Mouse (Mus musculus) yolk sac, embryonic 10.5 days (tissue): ENCODE measurements at regions not wholly inside any gene's neighbourhood (a gene's known extent, or its start where the extent isn't known, plus 50 kb on each side); places are given as distances from the start of the nearest gene placed in this dataset.

Experiments
- DNase-seq: peaks from one replicate; pipeline ENCODE4 v3.0.0-alpha.2; 2017; ENCODE audit warnings: low spot score

DNA sequence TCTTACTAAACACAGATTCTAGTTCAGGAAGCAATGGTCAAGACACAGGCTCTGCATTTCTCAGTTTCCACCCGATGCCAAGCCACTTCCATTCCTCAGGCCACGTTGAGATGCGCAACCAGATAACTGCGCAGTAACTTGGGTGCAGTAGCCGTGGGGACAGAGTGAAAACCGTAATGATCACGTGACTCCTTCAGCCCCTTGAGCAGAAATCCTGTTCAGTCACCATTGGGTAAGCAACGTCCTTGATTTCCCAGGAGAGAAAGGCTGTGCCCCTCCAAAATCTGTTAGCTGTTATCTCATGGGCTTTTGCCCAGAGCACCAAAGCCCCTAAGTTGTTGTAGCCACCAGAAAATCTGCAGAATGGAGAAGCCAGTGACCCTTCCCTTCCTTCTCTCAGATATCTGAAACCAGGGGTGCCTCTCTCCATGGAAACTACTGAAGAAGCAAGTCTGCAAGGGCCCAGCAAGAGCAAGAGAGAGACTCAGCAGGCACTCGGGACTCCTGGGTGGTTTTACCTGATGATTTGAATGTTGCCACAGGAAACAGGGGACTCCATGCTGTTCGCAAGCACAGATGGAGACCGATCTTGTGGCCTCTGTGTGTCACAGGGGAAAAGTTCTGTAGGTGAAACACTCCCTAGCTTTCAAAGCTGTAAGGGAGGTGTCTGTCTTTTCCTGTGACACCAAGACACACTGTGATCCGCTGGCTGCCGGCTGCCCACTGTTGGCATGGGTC is 126.7 kb downstream of the Lmo4 start:
- DNase-seq: no peak

DNA sequence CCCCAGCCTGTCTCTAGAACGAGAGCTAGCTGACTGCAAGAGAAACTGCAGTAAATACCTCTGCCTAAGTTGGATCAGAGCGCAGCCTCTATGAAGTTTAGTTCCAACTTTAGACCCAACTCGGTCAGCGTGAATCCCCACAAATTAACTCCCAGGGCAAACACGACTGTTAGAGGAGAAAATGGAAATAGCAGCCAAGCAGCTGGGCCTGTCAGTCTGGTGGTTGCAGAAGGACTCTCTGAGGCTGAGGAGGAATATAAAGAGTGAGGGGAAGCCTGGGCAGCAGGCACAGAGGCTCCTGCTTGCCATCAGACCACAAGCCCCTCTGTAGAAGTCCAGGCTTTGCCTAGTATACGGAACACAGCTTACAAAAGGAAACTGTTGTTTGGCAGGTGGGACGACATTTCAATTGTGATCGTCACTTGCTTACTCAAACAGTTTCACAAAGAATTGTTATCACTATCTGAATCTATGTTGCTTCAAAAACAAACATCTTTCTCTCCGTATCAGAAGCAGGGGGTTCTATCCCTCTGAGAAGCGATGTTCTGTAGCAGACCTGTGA is 135.0 kb downstream of the Lmo4 start:
- no peak for DNase-seq

DNA sequence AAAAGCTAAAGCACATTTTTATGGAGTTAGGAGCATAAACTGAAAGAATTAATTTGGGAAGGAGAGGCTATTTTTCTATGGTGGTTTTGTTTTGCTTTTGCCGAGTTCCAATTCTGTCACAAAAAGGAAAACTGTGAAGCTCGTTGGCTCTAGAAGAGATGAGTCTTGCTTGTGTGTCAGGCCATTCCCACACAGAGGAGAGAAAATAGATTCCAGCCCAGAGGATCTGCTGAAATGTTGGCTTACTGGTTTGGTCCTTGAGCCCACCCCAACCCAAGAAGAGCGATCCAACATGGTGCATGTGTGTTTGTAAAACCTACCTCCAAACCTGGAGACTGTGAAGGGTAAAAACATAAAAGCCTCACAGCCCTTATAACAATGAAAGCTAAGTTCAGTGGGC is 138.0 kb downstream of the Lmo4 start:
- DNase-seq: no peak

DNA sequence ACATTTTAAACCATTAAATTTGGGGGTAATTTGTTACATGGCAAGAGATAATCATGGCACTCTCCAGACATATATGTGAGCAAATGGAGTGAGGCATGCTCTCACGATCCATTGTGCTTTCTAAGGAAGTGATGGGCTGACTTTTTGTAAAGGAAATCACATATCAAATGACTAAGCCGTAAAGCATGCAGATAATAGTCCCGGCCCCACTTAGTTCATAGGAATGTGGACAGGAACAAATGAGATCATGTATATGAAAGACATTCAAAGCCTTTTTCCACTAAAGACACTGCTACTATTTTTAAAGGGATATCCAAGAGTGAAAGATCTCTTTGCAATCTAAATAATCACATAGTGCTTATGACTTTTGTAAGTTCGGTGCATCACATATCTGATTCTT is 146.9 kb downstream of the Lmo4 start:
- no peak for DNase-seq

DNA sequence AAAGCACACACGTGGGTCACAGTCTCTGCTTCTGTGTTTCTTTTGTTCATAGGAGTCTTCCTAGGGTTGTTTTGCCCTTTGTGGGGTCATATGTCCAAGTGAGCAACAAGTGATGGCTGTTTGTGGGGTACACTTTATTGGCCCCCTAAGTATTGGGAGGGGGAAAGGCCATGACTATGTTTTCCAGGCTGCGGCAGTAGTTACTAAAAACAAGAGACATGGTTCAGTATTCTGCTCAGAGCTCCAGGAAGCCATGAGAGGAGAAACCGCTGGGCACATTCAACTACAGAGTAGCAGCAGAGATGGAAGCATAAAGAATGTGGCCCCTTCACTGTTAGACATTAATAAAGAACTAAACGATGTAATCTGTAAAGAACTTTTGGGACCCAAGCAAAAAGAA is 154.7 kb downstream of the Lmo4 start:
- no peak for DNase-seq

DNA sequence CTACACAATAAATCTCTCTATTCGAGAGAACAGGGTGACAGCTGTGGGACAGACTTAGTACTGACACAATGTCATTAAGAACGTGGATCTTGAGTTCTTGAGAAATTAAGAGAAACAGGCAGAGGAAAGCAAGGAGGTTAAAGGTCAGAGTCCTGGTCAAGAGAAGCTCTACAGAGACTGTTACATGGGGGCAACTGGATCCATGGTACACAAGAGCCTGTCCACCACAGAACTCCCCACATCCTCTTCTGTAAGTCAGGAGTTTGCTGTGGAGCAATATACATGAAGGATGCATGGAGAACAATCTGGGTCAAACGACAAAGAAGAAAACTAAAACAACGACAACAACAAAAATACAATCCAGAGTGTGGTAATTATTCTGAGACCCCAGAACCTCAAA is 155.8 kb downstream of the Lmo4 start:
- DNase-seq: no peak

DNA sequence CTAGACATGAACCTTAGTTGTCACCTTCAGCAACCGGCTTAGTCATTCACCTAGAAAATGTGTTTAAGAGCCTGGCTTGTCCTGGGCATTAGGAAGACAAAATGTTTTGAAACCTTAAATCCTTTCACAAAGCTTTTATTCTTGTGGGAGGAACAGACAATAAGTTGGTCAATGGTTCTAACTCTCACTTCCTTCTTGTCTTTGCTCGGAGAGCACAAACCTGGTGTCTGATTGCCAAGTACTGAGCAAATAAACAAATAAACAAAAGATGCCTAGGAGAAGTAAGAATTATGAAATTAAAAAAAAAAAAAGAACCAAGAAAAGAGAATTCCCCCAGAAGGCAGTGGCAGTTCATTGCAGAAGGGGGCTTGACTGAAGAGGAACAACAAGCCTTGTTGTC is 160.7 kb downstream of the Lmo4 start:
- no peak for DNase-seq

DNA sequence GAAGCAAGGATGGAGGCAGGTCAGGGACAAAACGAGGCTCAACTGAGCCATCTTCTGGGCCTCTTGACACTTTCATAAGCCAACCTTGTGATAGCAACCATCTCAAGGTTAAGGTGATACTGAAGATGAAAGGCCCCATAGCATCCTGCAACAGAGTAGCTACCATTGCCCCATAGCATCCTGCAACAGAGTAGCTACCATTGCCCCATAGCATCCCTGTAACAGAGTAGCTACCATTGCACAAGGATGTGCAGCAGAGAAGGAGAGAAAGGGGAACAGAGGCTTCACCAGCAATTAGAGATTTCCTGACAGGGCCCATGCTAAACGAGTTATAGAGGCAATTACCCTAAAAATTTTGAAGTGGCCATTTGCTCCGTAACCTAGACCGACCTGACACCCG is 163.2 kb downstream of the Lmo4 start:
- DNase-seq: no peak

DNA sequence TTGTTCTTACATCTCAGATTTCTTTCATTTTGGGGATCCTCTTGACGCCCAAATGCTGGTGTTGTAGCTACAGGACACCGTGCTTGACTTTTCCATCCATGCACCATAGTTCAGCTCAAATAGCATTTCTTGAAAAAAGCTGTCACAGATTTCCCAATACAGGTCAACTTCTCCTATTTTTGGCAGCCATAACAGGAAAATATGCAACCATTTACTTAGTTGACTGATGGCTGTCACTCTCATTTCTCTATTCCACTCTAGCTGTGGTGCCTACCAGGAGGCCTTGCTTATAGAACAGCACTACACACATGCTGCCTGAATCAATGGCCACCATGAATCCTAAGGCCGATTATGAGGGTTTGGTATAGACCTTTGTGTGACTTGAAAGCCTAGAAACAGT is 165.5 kb downstream of the Lmo4 start:
- no peak for DNase-seq

DNA sequence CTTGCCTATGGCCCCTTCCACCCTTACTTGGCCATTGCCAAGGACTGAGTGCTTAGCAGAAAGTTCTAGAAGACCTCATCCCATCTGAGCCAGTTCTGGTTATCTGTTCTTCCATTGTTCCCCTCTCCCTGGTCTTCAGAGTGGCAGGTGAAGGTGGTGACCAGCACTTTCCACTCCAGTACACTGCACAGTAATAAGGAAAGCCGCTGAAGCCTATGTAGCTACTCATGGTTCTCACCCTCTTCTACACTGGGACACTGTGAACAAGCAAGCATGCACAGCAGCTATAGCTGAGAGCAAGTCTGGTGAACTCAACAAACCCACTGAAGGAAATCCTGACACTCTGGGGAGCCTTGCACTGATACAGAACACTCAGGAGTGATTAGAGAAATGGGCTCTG is 175.4 kb downstream of the Lmo4 start:
- DNase-seq: no peak

DNA sequence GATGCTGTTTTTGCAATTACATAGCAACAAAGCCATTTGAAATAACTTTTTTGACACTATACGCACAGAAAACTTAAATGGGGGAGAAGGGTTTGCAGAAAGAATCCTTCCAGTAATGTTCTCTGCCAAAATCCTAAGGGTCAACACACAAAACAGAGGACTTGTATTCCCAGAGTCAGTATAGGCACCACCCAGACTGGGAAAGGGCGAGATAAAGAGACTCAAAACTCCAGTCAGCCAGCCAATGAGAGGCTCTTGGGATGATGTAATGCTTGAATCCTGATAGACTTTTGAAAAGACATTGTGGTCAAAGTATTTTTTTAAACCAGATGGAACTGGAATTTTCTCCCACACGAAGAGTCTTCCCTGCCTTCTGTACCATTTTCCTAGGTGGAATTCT is 175.9 kb downstream of the Lmo4 start:
- no peak for DNase-seq

DNA sequence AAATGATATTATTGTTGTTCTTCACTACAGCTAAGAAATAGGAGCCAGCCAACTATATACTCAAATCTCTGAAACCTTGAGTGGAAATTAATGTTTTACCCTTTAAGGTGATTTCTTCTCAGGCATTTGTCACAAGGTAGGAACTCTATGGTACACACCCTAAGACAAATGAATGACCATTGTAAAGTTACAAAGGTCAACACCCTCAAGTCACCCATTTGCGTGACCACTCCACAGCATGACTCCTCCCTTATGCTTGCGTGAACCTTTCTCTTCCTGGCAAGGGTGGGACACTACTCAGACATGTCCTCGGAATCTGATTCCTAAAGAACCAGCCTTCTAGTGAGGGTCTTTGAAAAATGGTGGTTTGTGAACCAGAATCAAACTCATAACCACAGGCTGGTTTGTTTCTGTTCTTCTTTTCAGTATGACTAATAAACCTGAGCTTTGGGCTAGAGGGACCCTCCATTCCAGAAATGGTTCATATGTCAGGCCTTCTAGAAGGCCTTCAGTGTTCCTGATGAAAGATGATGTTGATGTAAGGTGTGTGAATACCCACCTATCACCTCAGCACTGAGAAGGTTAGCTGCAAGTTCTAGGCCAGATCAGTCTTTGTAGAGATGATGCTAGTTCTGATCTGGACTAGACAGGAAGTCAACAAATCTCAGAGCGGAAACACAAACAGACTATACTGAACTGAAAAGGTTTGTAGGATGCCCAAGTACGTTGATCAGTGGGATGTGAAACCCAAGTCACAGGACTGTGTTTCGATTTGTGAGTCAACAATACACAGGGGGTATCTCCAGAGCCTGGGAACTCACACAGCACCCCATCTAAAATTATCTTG is 177.7 kb downstream of the Lmo4 start:
- DNase-seq: no peak

DNA sequence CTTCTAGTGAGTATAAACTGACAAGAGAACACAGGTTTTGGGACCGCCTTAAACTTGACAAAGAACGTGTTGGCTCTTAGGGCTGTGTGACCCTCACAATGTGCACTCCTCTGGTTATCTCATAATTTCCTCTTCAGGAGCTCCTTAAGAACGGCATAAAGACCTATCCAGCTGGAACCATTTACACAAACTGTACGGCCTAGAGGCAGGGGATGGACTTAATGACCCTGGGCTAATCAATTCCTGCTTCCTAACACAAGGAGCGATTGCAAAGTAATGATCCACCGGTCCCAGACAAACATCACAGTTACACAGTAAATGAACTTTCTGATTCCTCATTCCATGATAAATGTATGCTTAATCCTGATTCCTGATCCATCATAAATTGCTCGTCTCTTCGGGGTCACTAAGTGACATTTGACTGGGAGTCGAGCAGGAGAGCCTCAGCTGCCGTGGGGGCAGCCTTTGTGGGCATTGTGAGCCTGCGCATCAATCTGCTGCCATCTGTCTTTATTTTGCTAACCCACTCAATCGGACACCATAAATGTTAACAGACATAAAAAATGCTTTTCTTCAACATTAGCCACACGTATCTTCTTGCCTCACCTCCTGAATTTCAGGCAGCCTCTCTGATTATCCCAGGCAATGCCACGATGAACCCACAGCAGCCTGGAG is 179.4 kb downstream of the Lmo4 start:
- DNase-seq: no peak

DNA sequence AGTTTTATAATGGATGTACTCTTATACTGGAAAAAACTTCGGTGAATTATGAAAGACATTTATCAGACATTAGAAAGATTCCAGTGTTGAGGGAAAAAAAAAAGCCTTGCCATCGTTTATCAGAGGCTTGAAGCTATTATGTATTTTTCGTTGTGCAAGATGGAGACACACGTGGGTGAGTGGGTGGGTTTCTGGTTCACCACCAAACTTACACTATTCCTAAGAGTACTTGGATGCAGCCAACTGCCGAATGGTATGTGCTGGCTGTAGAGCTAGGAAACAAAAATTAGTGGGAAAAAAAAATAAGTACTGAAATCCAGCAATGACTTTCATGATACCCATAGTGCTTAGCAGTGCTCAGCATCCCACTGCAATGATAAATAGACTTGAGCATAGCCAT is 180.8 kb downstream of the Lmo4 start:
- DNase-seq: no peak

DNA sequence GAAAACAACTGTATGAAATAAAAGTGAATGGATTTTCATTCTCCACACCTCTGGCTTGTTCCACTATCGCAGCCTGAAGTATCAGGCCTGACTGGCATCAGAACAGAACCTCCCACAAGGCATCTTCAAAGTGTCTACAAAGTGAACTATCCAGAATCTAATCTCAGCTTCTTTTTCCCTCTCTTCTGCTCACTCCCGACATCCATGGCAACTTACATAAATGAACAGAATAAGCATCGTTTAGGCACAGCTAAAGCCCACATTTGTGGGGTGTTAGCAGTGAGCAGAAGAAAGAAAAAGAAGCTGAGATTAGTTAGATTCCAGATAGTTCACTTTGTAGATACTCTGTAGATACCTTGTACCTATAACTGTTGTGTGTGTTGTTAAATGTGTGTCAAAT is 182.0 kb downstream of the Lmo4 start:
- no peak for DNase-seq

DNA sequence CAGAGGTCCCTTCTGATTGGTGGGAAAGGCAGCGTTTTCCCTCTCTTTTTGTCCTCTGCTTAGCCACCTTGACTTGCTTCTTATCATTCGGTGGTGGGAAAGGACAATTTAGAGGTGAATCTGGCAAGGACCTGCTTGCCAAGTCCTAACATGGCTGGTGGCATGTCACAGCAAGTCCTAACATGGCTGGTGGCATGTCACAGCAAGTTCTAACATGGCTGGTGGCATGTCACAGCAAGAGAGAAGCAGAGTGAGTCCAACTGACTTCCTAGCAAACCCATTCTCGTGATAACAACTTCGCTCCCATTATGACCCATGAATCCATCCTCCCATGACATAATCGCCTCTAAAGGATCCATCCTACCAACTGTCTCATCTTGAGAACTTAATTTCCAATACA is 183.1 kb downstream of the Lmo4 start:
- no peak for DNase-seq

DNA sequence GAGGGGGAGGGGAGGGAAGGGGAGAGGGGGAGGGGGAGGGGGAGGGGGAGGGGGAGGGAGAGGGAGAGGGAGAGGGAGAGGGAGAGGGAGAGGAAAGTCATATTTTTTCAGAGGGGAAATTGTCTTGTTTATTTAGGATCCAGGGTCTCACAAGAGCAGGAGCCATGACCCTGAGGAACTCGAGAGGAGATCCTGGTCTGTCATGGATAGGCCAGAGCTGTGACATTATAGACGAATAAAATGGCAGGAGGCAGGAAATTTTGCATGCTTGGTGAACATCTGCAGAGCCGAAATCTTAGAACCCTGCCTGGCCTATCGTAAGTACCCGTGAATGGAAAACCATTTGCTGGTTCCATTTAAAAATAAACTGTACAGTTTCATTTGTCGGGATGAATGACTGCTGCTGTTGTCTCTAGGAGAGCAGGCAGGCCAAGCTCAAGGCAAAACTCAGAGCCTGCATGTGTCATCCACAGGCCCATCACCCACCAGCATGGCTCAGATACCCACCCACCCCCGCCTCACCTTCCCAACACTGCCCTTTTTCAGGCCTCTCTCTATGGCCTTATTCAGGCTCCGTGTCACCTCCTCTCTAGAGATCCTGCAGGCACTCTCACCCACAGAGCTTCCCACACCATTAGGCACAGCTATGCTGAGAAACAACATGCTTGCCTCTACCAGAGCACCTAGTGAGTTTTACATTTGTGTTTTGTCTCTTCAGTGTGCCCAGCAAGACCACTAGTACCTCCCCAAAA is 184.7 kb downstream of the Lmo4 start:
- DNase-seq: no peak

DNA sequence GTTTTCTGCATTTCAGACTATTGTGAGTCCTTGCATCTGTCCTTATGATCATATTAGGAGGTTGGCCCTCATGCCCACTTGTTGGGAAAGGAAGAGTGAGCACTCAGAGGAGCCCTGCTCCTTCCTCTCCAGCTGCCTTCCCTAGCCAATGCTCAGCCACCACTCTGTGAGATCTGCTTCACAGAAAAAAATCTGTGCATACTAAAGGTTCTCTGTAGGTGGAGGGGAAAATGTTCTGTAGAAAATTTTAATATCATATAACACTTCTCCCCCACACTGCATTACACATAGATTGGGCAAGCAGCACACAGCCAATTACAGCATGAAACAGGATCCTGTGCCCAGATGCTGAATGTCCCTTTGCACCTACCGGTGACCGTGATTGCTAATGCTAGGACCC is 185.7 kb downstream of the Lmo4 start:
- no peak for DNase-seq

DNA sequence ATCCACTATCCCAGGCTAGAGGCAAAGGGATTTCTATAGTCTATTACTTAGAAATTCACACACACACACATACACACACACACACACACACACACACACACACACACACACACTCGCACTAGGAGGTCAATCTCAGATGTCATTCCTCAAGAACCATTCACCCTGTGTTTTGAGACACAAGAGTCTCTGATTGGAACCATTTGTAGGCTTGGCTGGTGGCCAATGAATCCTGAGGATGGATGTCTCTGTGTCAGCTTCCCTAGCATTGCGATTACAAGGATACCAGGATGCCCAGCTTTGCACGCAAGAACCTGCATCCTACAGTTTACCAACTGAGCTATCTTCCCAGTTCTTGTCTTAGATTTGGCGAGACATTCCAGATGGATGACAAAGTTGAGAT is 186.5 kb downstream of the Lmo4 start:
- no peak for DNase-seq

DNA sequence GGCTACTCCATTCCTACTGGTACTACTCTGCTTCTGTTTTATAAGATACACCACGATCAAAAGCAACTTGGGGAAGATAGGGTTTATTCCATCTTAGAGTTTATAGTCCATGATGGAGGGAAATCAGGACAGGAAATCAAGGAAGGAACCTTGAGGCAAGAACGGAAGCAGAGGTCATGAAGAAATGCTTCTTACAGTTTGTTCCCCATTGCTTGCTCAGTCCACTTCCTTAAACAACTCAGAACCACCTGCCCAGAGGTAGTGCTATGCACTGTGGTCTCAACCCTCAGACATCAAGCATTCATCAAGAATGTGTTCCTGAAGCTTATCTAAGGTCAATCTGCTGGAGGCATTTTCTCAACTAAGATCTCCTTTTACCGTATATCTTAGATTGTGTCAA is 189.8 kb downstream of the Lmo4 start:
- DNase-seq: no peak

DNA sequence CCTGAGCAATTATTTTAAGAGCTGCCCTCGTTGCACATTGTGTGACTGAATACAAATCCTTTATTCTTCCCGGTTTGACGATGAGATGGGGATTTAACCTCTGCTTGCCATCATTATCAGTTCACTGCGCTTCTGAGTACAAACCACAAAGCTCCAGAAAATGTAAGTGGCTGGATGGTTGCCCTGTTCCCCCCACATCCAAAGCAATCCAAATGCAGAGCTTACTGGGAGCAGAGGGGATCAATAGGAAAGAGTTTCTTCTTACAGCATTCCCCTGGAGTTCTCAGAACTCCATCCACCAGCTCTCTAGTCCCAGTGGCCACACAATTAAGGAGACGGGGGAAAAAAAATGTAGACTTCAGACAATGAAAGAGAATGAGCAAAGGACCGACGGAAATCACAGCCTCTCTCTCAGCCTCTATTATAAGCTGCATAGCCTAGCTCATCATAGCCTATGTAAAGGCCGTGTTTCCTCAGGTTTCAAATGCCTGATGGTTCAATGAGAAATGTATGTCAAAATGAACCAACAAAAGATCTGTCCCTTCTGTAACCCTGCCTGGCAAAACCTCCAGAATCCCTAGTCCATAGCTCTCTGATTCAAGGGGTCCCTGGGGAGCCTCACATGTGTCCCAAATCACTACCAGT is 191.4 kb downstream of the Lmo4 start:
- DNase-seq: no peak

DNA sequence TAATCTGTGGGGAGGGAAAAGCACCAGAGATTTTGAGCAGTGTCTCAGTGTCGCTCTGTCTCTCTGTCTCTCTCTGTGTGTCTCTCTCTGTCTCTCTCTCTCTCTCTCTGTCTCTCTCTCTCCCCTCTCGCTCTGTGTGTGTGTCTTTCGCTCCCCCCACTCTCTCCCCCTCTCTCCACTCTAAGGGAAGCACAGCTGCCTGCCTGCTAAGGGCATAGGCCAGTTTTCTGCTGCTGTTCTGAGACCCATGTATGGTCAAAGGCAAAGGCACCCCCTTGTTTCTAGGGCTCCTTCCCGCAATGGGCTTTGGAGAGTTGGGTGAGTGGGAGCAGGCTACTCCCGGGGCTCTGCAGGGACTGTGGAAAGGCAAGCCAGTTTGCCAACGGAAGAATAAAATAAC is 192.2 kb downstream of the Lmo4 start:
- no peak for DNase-seq
